Mouse (Mus musculus) midbrain, embryonic 14.5 days (tissue): Measurements from ENCODE around the gene Selenow. TPM values are rescaled to one million over a fixed set of nuclear protein-coding genes. Genes with fewer than 3 reads are reported as not detected.
A peak's percentile ranks its signal among the peaks of the same experiment; 100 is the strongest.

Experiments
- ATAC-seq: fragments of 200-750 bp; cut with Nextera tagmentation; 2 replicates; pipeline ENCODE4 v1.8.0; 2017; ENCODE audit warnings: moderate number of reproducible peaks, moderate library complexity; ENCODE audit not compliant: low FRiP score, low TSS enrichment
- DNase-seq: peaks from one replicate; pipeline ENCODE4 v3.0.0-alpha.2; 2015
- H3K27ac ChIP-seq: fragments of 300-500 bp; sonication (generic); replicated peaks from 2 replicates; pipeline ENCODE4 v1.5.1; 2014; ENCODE audit warnings: mild to moderate bottlenecking, low read depth, low read length, moderate library complexity
- H3K27me3 ChIP-seq: fragments of 300-500 bp; sonication (generic); 2 replicates; pipeline ENCODE4 v1.6.1; 2014; ENCODE audit warnings: low read length, control low read depth, mixed read lengths; ENCODE audit not compliant: control insufficient read depth, insufficient read depth
- H3K36me3 ChIP-seq: fragments of 300-500 bp; sonication (generic); 2 replicates; pipeline ENCODE4 v1.6.1; 2014; ENCODE audit warnings: low read length, control low read depth; ENCODE audit not compliant: control insufficient read depth, insufficient read depth
- H3K4me1 ChIP-seq: fragments of 300-500 bp; sonication (generic); 2 replicates; pipeline ENCODE4 v1.6.1; 2014; ENCODE audit warnings: mild to moderate bottlenecking, antibody characterized with exemption, low read length, control low read depth; ENCODE audit not compliant: control insufficient read depth, insufficient read depth
- H3K4me2 ChIP-seq: fragments of 300-500 bp; sonication (generic); 2 replicates; pipeline ENCODE4 v1.6.1; 2014; ENCODE audit warnings: mild to moderate bottlenecking, low read length, moderate library complexity
- H3K4me3 ChIP-seq: fragments of 300-500 bp; sonication (generic); replicated peaks from 2 replicates; pipeline ENCODE4 v1.5.1; 2014; ENCODE audit warnings: low read depth, low read length
- H3K9ac ChIP-seq: fragments of 300-500 bp; sonication (generic); replicated peaks from 2 replicates; pipeline ENCODE4 v1.6.1; 2014; ENCODE audit warnings: mild to moderate bottlenecking, low read length, moderate library complexity
- H3K9me3 ChIP-seq: fragments of 300-500 bp; sonication (generic); 2 replicates; pipeline ENCODE4 v1.6.1; 2016; ENCODE audit warnings: low read length, control low read depth, mixed read lengths; ENCODE audit not compliant: control insufficient read depth
- WGBS: fragments of 180-500 bp; shearing (Covaris S2); extraction: QIAGEN DNeasy Blood & Tissue Kit; methylation state at CpG from one replicate; pipeline ENCODE4 v1.1.7; 2014; 5-methylcytosine and 5-hydroxymethylcytosine counted together
- polyA plus RNA-seq: library from polyadenylated mRNA; unstranded; fragments of >200 nt; fragmentation: Nextera tagmentation; extraction: Ambion mirVana; gene quantifications from 2 replicates; pipeline ENCODE4 v1.2.1, GENCODE M21; 2014

Selenow gene
- polyA plus RNA-seq, 1 experiment from 2014 or later, result 1,539 TPM

DNA sequence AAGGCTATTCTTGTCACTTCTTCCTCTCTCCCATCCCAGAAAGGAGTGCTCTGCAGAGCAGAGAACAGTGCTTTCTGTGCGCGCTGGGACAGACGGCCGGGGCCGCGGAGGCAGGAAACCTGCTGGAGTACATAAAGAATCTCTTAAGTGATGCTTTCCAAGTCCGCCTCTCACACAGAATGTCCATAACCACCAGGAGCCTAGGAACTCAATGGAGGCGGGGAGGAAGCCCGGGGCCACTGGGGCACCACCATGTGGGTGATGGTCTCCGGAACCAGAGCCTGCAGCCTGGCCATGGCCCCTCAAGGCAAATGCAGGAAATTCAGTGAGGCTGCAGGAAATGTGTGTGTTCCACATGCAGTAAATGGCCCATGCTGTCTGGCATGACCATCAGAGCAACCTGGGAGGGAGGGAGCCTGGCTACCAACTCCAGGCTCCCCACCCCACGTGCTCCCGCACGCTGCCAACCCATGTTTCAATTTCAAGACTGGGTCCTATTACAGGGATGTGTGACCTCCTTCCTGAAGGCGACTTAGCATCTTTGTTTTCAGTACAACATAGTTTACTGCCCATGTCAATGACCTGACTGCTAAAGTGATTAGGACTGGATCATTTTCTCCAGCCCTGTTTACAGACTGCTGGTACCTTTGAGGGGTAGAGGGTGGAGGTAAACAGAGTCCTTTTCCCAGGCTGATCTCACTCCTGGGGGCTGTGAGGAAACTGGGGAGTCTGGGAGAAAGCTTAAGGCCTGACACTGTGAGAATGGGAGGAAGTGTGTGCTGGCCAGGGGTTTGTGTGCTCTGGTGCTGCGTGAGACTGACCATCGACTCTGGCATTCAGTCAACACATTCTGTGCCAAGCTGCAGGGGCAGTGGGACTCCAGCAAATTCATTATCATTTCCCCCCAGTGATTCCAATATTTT lies 11.5 kb upstream of the Selenow start:
- Histone ChIP-seq H3K4me1 (no peaks in the 10 kb centered on the region), H3K4me3 (no peak overlapping the region), H3K9me3 (no peaks in the 10 kb centered on the region), H3K27me3 (no peaks in the 10 kb centered on the region), H3K9ac (no peak overlapping the region), H3K4me2 (no peak overlapping the region), H3K36me3 (peaks cover 36% of the 10 kb centered on the region), H3K27ac (no peak overlapping the region)
- 71% methylated on average over 16 of the region's 16 CpGs for WGBS
- ATAC-seq, result no peak
- DNase-seq, result no peak

- Histone ChIP-seq H3K4me2 (no peak overlapping the region), H3K9me3 (no peaks in the 10 kb centered on the region), H3K36me3 (peaks cover 16% of the 10 kb centered on the region), H3K27me3 (no peaks in the 10 kb centered on the region), H3K4me1 (no peaks in the 10 kb centered on the region), H3K27ac (no peak overlapping the region), H3K9ac (no peak overlapping the region), H3K4me3 (no peak overlapping the region)
- DNase-seq, result no peak
- 92% methylated on average over 3 of the region's 3 CpGs for WGBS
- ATAC-seq, result no peak
Measured at GRCm38 (mm10) chr7:15931635-15932034, 9.4 kb upstream of the Selenow start.

DNA sequence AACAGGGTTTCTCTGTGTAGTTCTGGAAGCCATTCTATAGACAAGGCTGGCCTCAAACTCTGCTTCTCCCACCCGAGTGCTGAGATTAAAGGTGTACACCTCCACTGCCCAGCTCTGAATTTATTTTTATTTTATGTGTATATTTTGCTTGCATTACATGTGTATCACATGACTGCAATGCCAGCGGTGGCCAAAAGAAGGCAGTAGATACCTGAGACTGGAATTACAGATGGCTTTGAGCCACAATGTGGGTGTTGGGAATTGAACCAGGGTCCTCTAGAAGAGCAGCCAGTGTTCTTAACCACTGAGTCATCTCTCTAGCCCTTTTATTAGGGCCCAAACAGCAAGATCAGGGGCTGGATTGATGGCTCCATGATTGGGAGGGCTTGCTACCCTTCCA lies 8.3 kb upstream of the Selenow start:
- Histone ChIP-seq H3K36me3 (0 out of 2 replicates have a peak, but pooled peaks cover 5% of the 10 kb centered on the region), H3K27ac (no peak overlapping the region), H3K4me2 (no peak overlapping the region), H3K4me1 (no peaks in the 10 kb centered on the region), H3K27me3 (no peaks in the 10 kb centered on the region), H3K9ac (no peak overlapping the region), H3K4me3 (no peak overlapping the region), H3K9me3 (no peaks in the 10 kb centered on the region)
- WGBS, result 63% methylated on average over 2 of the region's 2 CpGs
- ATAC-seq, result no peak
- DNase-seq, result no peak

GRCm38 (mm10) chr7:15929910-15930309 lies 7.7 kb upstream of the Selenow start:
- no peaks in the 10 kb centered on the region for H3K9me3 ChIP-seq
- peak; percentile 30 for DNase-seq
- no peaks in the 10 kb centered on the region for H3K4me1 ChIP-seq
- H3K4me2 ChIP-seq, result no peak overlapping the region
- no peaks in the 10 kb centered on the region for H3K36me3 ChIP-seq
- WGBS, result 38% methylated on average over 4 of the region's 4 CpGs
- H3K27ac ChIP-seq, result no peak overlapping the region
- ATAC-seq, result no peak; the same call in 1 of the 2 replicates
- no peaks in the 10 kb centered on the region for H3K27me3 ChIP-seq
- no peak overlapping the region for H3K9ac ChIP-seq
- H3K4me3 ChIP-seq, result no peak overlapping the region

GRCm38 (mm10) chr7:15921796-15922195 lies 406 bp downstream of the Selenow start:
- WGBS, result 0% methylated on average over 10 of the region's 10 CpGs
- Histone ChIP-seq H3K4me1 (peaks cover 24% of the 10 kb centered on the region), H3K27ac (peak overlapping the region; percentile 83), H3K4me3 (peak overlapping the region; percentile 82), H3K9ac (peak overlapping the region; percentile 78), H3K36me3 (peaks cover 32% of the 10 kb centered on the region), H3K9me3 (no peaks in the 10 kb centered on the region), H3K4me2 (peak overlapping the region; percentile 89), H3K27me3 (no peaks in the 10 kb centered on the region)
- DNase-seq (peak; percentile 75), ATAC-seq (peak; percentile 62)

GRCm38 (mm10) chr7:15920645-15921190 lies 1.5 kb downstream of the Selenow start:
- Histone ChIP-seq H3K4me2 (peak overlapping the region; percentile 89), H3K9ac (peak overlapping the region; percentile 78), H3K9me3 (no peaks in the 10 kb centered on the region), H3K4me3 (peak overlapping the region; percentile 82), H3K4me1 (peaks cover 24% of the 10 kb centered on the region), H3K36me3 (peaks cover 39% of the 10 kb centered on the region), H3K27ac (0 out of 2 replicates have a peak overlapping the region, but pooled peaks have one; percentile 20), H3K27me3 (no peaks in the 10 kb centered on the region)
- ATAC-seq, result no peak
- 88% methylated on average over 6 of the region's 6 CpGs for WGBS
- no peak for DNase-seq

GRCm38 (mm10) chr7:15919947-15920346 lies 2.3 kb downstream of the Selenow start:
- peak overlapping the region; percentile 82 for H3K4me3 ChIP-seq
- peaks cover 39% of the 10 kb centered on the region for H3K36me3 ChIP-seq
- no peak for ATAC-seq
- H3K27ac ChIP-seq, result no peak overlapping the region
- peaks cover 24% of the 10 kb centered on the region for H3K4me1 ChIP-seq
- 95% methylated on average over 9 of the region's 9 CpGs for WGBS
- H3K27me3 ChIP-seq, result no peaks in the 10 kb centered on the region
- DNase-seq, result no peak
- H3K4me2 ChIP-seq, result peak overlapping the region; percentile 89
- H3K9me3 ChIP-seq, result no peaks in the 10 kb centered on the region
- peak overlapping the region; percentile 78; the same call in 1 of the 2 replicates for H3K9ac ChIP-seq

DNA sequence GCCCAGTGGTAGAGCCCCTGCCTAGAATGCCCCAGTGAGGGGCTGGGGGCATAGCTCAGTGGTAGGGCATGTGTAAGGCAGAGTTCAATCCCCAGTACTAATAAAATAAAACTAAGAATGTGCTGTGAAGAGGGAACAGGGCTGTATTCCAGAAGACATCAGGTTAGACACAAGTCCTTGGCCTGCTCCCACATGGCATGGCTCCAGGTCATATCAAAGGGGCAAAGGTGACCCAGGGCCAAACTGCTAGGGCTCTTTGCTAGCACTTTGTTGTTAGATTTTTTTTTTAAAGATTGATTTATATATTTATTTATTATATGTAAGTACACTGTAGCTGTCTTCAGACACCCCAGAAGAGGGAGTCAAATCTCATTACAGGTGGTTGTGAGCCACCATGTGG lies 3.8 kb downstream of the Selenow start:
- DNase-seq (no peak), ATAC-seq (no peak)
- Histone ChIP-seq H3K4me3 (no peak overlapping the region), H3K36me3 (peaks cover 39% of the 10 kb centered on the region), H3K9me3 (no peaks in the 10 kb centered on the region), H3K27ac (no peak overlapping the region), H3K27me3 (no peaks in the 10 kb centered on the region), H3K4me2 (no peak overlapping the region), H3K4me1 (peaks cover 24% of the 10 kb centered on the region), H3K9ac (no peak overlapping the region)
